Mouse (Mus musculus) lung, adult 2 months (tissue): ENCODE results near the gene Pdzd7.
A peak's percentile ranks its signal among the peaks of the same experiment; 100 is the strongest.

Experiments
- CTCF ChIP-seq: fragments of 200-500 bp; IDR thresholded peaks from 2 replicates; pipeline ENCODE4 v1.5.1; 2011; ENCODE audit warnings: mild to moderate bottlenecking, low read length, control low read depth; ENCODE audit not compliant: insufficient read depth
- POLR2A ChIP-seq: fragments of 200-500 bp; IDR thresholded peaks from 2 replicates; pipeline ENCODE4 v1.6.1; 2011; ENCODE audit warnings: low read depth, mild to moderate bottlenecking, control low read depth, low read length, borderline replicate concordance; ENCODE audit errors: extremely low read depth

DNA sequence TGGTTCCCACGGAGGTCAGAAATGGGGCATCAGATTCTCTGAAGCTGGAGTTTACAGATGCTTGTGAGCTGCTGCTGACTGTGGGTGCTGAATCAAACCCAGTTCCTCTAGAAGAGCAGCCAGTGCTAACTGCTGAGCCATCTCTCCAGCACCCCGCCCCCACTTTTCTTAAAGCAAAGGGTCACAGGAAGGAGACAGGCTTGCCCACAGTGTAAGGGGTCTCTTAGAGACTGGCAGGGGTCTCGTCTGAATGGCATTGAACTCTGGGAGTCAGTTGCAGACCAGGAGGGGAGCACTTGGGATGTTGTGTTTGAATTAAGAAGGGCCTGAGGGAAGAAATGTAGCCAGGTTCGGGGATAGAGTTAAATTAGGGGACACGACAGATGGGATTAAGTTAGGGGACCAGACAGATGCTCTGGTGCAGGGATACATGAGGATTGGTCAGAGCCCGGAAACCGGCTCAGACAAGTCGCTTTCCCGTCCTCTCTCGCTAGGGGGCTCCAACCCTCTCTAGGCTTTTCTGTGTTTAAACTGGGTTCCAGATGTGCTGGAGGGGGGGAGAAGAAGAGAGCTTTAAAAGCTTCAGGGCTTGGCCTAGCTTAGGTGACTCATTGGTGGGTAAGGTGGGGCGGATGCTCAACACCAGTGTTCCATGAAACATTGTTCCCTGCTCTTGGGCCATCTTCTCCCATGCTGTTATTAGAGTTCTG lies 36.5 kb upstream of the Pdzd7 start:
- TF ChIP-seq CTCF (peak; percentile 42), POLR2A (no peak)
